Mouse (Mus musculus) kidney, adult 2 months (tissue): ENCODE data around the gene Vmn2r-ps159.

ENCODE experiments used
- CTCF ChIP-seq: fragments of 200-500 bp; conservative IDR thresholded peaks from 2 replicates; pipeline ENCODE4 v1.5.1; 2011; ENCODE audit warnings: low read depth, mild to moderate bottlenecking, control low read depth, low read length, moderate library complexity, mixed read lengths; ENCODE audit not compliant: insufficient read depth, insufficient read length
- POLR2A ChIP-seq: fragments of 200-500 bp; IDR thresholded peaks from one replicate; pipeline ENCODE4 v1.6.1; 2011; ENCODE audit warnings: low read depth, low read length, control low read depth

DNA sequence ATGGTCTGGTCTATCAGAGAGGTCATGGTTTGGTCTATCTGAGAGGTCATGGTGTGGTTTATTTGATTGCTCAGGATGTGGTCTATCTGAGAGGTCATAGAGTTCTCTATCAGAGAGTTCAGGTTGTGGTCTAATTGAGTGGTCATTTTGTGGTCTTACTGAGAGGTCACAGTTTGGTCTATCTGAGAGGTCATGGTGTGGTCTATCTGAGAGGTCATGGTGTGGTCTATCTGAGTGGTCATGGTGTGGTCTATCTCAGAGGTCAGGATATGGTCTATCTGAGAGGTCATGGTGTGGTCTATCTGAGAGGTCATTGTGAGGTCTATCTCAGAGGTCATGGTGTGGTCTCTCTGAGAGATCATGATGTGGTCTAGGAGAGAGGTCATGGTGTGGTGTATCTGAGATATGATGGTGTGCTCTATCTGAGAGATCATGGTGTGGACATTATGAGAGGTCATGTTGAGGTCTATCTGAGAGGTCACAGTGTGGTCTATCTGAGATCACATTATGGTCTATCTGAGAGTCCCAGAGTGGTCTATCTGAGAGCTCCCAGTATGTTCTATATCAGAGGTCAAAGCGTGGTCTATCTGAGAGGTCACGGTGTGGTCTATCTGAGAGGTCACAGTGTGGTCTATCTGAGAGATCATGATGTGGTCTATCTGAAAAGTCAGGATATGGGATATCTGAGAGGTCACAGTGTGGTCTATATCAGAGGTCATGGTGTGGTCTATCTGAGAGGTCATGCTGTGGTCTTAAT, 11.8 kb downstream of the Vmn2r-ps159 start:
- no peak for TF ChIP-seq CTCF
- TF ChIP-seq POLR2A = no peak
